Mouse (Mus musculus) intestine, postnatal 0 days (tissue): ENCODE measurements around the gene Creg1. TPM values are rescaled to one million over a fixed set of nuclear protein-coding genes. Genes with fewer than 3 reads are reported as not detected.

Experiments
- ATAC-seq: fragments of 200-750 bp; cut with Nextera tagmentation; 2 replicates; pipeline ENCODE4 v1.8.0; 2017; ENCODE audit warnings: mild to moderate bottlenecking, moderate TSS enrichment, moderate library complexity
- H3K27ac ChIP-seq: fragments of 300-500 bp; sonication (generic); 2 replicates; pipeline ENCODE4 v1.5.1; 2014; ENCODE audit warnings: mild to moderate bottlenecking, low read depth, low read length, moderate library complexity
- H3K27me3 ChIP-seq: fragments of 300-500 bp; sonication (generic); replicated peaks from 2 replicates; pipeline ENCODE4 v1.6.1; 2014; ENCODE audit warnings: low read length, mixed read lengths; ENCODE audit not compliant: control insufficient read depth, insufficient read depth
- H3K36me3 ChIP-seq: fragments of 300-500 bp; sonication (generic); 2 replicates; pipeline ENCODE4 v1.6.1; 2014; ENCODE audit warnings: mild to moderate bottlenecking, moderate library complexity; ENCODE audit not compliant: control insufficient read depth, insufficient read depth
- H3K4me1 ChIP-seq: fragments of 300-500 bp; sonication (generic); replicated peaks from 2 replicates; pipeline ENCODE4 v1.6.1; 2014; ENCODE audit warnings: antibody characterized with exemption, low read length, mixed read lengths; ENCODE audit not compliant: control insufficient read depth, insufficient read depth
- H3K4me2 ChIP-seq: fragments of 300-500 bp; sonication (generic); replicated peaks from 2 replicates; pipeline ENCODE4 v1.6.1; 2014; ENCODE audit warnings: low read depth, mild to moderate bottlenecking, moderate library complexity
- H3K4me3 ChIP-seq: fragments of 300-500 bp; sonication (generic); 2 replicates; pipeline ENCODE4 v1.5.1; 2014; ENCODE audit warnings: low read depth, low read length
- H3K9ac ChIP-seq: fragments of 300-500 bp; sonication (generic); 2 replicates; pipeline ENCODE4 v1.6.1; 2014; ENCODE audit warnings: mild to moderate bottlenecking, low read depth, low read length
- H3K9me3 ChIP-seq: fragments of 300-500 bp; sonication (generic); 2 replicates; pipeline ENCODE4 v1.6.1; 2016; ENCODE audit warnings: mixed run types; ENCODE audit not compliant: control insufficient read depth
- CTCF ChIP-seq: sonication (generic); IDR thresholded peaks from 2 replicates; pipeline ENCODE4 v1.5.1; 2016; ENCODE audit warnings: low read depth, mild to moderate bottlenecking, control low read depth, antibody characterized with exemption, moderate library complexity
- WGBS: fragments of 180-500 bp; shearing (Covaris S2); extraction: QIAGEN DNeasy Blood & Tissue Kit; methylation state at CpG from one replicate; pipeline ENCODE4 v1.1.7; 2014; 5-methylcytosine and 5-hydroxymethylcytosine counted together
- polyA plus RNA-seq: library from polyadenylated mRNA; unstranded; fragments of >200 nt; fragmentation: Nextera tagmentation; extraction: Ambion mirVana; gene quantifications from 2 replicates; pipeline ENCODE4 v1.2.1, GENCODE M21; 2015

The Creg1 gene
- polyA plus RNA-seq, 1 experiment from 2014 or later: 195 TPM

DNA sequence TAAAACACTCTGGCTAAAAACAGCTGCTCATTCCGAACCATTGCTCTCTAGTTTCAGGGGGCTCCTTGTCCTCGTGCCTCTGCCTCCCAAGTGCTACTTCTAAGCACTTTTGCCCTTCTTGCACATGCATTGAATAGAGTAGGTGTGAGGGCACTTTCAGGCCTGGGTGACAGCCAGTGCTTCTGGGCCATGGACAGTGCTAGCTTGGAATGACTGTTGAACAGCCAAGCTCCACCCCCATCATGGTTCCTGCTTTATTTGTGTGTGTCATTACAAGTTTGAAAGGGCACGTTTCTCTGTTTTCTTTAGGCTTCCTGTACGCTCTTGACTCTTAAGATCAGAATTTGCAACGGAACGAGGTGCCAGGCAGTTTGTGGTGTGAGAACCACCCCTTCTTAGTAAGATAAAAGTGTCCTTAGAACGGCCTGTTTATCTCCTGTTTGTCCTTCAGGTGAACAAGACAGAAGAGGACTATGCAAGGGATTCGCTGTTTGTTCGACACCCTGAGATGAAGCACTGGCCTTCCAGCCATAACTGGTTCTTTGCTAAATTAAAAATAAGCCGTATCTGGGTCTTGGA lies 6.7 kb downstream of the Creg1 start:
- Histone ChIP-seq H3K36me3 (peaks cover 16% of the 10 kb centered on the region; the same call in 1 of the 2 replicates), H3K4me1 (no peaks in the 10 kb centered on the region), H3K4me3 (no peak overlapping the region), H3K9ac (no peak overlapping the region), H3K27ac (no peak overlapping the region), H3K4me2 (no peak overlapping the region), H3K9me3 (no peaks in the 10 kb centered on the region), H3K27me3 (no peaks in the 10 kb centered on the region)
- 86% methylated on average over 10 of the region's 10 CpGs for WGBS
- no peak for ATAC-seq
- TF ChIP-seq CTCF: no peak

DNA sequence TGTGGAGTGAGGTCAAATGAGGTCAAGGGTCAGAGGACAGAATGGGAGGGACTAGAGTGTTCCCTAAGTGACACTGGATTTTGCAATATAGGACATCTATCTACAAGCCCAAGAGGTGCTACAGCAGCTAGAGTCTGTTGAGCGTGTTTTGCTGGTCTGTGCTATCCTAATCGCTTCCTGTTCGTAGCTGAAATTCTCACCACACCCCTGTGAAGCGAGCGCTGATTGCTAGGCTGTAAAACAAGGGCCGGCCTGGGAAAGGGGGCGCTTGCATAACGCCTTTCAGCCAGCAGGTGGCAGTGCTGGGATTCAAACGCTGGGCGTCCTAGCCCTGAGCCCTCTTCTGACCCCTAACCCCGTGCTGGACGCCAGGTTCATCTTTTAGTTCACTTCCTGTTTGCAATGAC lies 7.9 kb downstream of the Creg1 start:
- no peaks in the 10 kb centered on the region for H3K4me1 ChIP-seq
- 0 out of 2 replicates have a peak overlapping the region, but pooled peaks have one; percentile 16 for H3K4me3 ChIP-seq
- H3K27me3 ChIP-seq: no peaks in the 10 kb centered on the region
- H3K9ac ChIP-seq: no peak overlapping the region
- H3K27ac ChIP-seq: no peak overlapping the region
- WGBS: under 1% methylated on average over 12 of the region's 12 CpGs
- no peaks in the 10 kb centered on the region for H3K9me3 ChIP-seq
- H3K36me3 ChIP-seq: peaks cover 16% of the 10 kb centered on the region; the same call in 1 of the 2 replicates
- TF ChIP-seq CTCF: peak; percentile 95
- H3K4me2 ChIP-seq: peak overlapping the region; percentile 51
- ATAC-seq: peak; percentile 92

DNA sequence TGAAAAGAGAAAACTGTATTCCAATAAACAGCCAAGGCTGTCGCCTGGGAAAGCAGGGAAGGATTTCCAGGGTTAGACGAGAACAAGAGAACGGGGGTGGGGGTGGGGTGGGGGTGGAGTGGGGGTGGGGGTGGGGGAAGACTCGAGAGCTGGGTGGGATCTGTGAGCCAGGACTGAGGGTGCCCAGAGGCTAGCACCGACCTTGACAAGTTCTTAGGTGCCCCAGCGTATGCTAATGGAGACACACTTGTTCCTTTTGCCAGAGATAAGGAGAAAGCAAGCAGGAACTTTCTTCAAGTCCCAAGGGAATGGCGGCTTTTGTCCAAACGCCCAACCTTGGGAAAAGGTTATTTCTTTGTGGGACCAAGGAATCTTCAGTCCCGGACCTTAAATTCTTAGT lies 8.5 kb downstream of the Creg1 start:
- TF ChIP-seq CTCF: no peak
- no peak overlapping the region for H3K27ac ChIP-seq
- no peaks in the 10 kb centered on the region for H3K4me1 ChIP-seq
- 45% methylated on average over 9 of the region's 9 CpGs for WGBS
- H3K27me3 ChIP-seq: no peaks in the 10 kb centered on the region
- no peaks in the 10 kb centered on the region for H3K9me3 ChIP-seq
- no peak overlapping the region for H3K9ac ChIP-seq
- peak overlapping the region; percentile 51 for H3K4me2 ChIP-seq
- ATAC-seq: no peak
- 0 out of 2 replicates have a peak overlapping the region, but pooled peaks have one; percentile 16 for H3K4me3 ChIP-seq
- peaks cover 16% of the 10 kb centered on the region; the same call in 1 of the 2 replicates for H3K36me3 ChIP-seq

DNA sequence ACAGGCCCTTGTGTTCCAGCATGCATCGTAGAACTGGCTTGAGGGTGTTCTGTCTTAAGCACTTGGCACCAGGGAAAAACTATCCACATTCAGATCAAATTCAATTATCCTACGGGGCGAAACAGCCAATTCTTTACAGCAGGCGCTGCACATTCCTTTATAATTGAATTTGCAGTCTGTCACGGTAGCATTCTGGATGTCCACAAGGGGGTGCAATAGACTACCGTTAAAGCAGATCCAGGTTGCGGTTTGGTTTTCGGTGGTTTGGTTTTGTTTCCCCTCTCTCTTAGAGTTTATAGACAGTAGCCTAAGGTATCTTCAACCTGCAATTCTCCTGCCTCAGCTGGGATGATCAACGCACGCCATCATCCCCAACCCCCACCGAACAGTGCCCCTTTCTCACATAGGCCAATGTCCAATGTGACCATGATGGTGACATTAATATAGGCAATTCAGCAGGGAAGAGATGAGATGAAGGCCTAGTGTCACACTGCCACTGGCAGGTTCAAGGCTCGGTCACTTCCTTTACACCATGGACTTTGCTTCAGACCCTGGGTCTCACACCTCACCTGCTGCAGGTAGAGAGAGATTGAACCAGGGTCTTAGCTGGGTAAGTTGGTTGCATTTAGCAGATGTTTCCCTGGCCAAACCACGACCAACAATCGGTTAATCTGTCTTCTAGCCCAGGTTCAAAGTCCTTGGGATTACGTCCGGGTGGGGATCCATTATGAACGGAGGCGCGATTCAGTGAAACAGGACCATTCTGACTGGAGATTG lies 12.2 kb downstream of the Creg1 start:
- H3K27ac ChIP-seq: no peak overlapping the region
- H3K4me2 ChIP-seq: peak overlapping the region; percentile 38
- H3K4me3 ChIP-seq: no peak overlapping the region
- H3K27me3 ChIP-seq: no peaks in the 10 kb centered on the region
- H3K9me3 ChIP-seq: no peaks in the 10 kb centered on the region
- H3K9ac ChIP-seq: no peak overlapping the region
- H3K36me3 ChIP-seq: peaks cover 11% of the 10 kb centered on the region; the same call in 1 of the 2 replicates
- peak; percentile 80 for TF ChIP-seq CTCF
- WGBS: 37% methylated on average over 19 of the region's 19 CpGs
- ATAC-seq: no peak
- H3K4me1 ChIP-seq: no peaks in the 10 kb centered on the region

DNA sequence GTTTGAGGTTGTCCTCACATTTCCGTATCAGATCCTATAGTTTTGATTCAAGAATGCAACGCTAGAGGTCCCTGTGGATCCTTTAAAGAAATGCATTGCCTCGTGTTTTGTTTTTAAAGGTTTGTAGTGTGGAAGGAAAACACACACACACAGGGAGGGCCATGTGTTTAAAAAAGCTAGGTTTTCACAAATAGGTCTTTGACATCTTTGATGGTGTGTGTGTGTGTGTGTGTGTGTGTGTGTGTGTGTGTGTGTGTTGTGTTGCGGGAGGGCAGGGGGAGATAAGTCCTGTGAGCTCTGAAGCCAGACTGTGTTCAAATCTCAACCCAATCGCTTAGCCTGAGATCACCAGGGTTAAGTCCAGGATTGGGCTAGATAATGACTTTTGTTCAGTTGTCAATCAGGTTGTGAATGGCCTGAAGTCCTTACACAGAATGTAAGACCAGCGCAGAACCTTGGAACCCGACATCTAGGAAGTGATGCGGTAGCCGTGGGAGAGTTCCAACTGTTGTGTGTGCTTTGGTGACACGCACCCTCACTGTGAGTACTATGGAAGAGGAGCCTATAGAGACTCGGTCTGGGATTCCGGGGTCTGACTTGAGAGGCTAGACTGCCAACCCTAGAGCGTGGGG lies 16.5 kb downstream of the Creg1 start:
- Histone ChIP-seq H3K9ac (no peak overlapping the region), H3K27ac (no peak overlapping the region), H3K4me1 (no peaks in the 10 kb centered on the region), H3K4me3 (peak overlapping the region; percentile 37), H3K36me3 (no peaks in the 10 kb centered on the region), H3K27me3 (0 out of 2 replicates have a peak, but pooled peaks cover 5% of the 10 kb centered on the region), H3K4me2 (peak overlapping the region; percentile 71), H3K9me3 (no peaks in the 10 kb centered on the region)
- peak; percentile 66 for TF ChIP-seq CTCF
- peak; percentile 55 for ATAC-seq
- WGBS: 6% methylated on average over 13 of the region's 13 CpGs

DNA sequence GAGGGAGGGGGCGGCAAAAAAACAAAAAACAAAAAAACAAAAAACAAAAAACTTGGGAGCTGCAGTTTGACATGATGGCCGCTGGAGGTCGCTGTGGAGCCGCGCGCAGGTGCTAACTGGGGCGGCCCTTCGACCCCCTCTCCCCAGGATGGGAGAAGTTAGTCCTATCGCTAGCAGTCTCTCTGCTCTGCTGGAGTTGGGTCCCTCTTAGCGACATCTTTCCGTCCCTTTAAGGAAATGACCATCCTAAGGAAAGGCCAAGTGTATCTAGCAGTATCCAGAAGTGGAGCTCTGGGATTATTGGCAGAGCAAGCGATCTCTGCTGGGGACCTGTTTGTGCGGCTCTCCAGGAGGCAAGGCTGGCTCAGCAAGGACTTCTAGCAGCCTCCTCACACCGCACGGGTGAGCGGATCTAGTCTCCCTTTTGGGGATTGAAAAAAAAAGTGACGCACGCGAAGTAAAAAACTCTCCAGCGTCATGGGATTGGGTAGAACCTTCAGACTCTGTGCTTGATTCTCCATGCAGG lies 17.1 kb downstream of the Creg1 start:
- Histone ChIP-seq H3K4me2 (peak overlapping the region; percentile 71), H3K9me3 (no peaks in the 10 kb centered on the region), H3K27ac (no peak overlapping the region), H3K36me3 (no peaks in the 10 kb centered on the region), H3K9ac (no peak overlapping the region), H3K4me1 (no peaks in the 10 kb centered on the region), H3K27me3 (0 out of 2 replicates have a peak, but pooled peaks cover 5% of the 10 kb centered on the region), H3K4me3 (peak overlapping the region; percentile 37)
- 12% methylated on average over 20 of the region's 20 CpGs for WGBS
- peak; percentile 89 for TF ChIP-seq CTCF
- ATAC-seq: peak; percentile 54; the same call in 1 of the 2 replicates
